Mouse (Mus musculus): ENCODE measurements around the gene Snx29. TPM values are rescaled to one million over a fixed set of nuclear protein-coding genes. Genes with fewer than 3 reads are reported as not detected.
A peak's percentile ranks its signal among the peaks of the same experiment; 100 is the strongest.
"Not testable (repeated sequence)": the region's sequence is repeated elsewhere in the genome, so short reads cannot be mapped to it uniquely, and the experiment has no call there.

The Snx29 gene
- total RNA-seq, 4 experiments from 2014 or later, result 25.0 to 29.6 (median 27.8) TPM

DNA sequence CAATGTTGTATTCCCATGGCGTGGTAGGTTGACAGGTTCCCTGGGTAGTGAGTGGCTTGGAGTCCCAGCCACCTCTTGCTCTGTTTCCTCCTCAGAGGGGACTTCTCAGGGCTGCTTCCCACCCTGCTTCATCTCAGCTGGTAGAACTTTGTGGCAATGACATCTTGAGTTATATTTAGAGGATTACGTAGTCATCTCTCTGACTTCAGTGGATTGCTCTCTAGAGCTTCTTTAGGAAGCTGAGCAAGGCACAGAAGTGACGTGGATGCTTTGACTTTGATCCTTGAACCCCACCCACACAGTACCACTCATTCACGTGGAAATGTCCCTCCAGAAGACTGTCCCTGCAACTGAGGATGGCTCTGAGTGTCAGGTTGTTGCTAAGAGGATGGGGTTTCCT lies 156.9 kb downstream of the Snx29 start:
- no peak for DNase-seq (ENCODE audit: low spot score in 2 of 2)

DNA sequence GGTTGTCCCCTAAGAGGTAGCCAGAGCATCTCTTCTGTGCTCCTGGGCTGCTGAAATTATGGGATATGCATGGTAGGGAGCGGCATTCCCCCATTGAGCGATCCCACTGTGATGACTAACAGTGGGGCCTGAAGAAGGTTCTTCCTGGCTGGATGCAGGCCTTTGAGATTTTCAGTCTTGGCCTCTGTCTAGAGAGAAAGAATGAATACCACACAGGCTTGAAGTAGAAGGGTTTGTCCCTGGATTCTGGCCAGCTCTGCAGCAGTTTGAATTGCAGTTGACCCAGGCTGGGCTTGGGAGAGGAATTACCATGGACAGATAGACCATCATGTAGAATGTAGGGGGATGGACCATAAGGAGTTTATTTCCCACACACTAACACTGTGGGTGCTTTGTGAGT lies 159.5 kb downstream of the Snx29 start:
- DNase-seq (ENCODE audit: low spot score in 2 of 2), result no peak

DNA sequence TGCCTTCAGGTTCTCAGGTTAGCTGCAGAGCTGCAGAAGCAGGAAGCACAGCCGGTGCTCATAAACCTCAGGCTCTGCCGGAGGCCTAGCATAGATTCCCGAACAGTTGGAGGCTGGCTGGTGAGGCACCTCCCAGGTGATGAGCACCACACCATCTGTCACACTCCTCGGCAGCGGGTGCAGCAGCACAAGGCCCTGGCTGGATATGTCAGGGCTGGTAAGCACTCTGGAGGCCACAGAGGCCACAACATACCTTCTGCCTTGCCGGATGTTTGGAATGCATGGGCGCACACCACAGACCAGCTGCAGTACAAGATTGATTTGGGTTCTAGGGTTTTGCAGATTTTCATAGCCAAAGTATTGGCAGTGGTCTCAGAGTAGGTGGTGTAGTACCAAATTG lies 172.2 kb downstream of the Snx29 start:
- DNase-seq (ENCODE audit: low spot score in 2 of 2), result no peak

DNA sequence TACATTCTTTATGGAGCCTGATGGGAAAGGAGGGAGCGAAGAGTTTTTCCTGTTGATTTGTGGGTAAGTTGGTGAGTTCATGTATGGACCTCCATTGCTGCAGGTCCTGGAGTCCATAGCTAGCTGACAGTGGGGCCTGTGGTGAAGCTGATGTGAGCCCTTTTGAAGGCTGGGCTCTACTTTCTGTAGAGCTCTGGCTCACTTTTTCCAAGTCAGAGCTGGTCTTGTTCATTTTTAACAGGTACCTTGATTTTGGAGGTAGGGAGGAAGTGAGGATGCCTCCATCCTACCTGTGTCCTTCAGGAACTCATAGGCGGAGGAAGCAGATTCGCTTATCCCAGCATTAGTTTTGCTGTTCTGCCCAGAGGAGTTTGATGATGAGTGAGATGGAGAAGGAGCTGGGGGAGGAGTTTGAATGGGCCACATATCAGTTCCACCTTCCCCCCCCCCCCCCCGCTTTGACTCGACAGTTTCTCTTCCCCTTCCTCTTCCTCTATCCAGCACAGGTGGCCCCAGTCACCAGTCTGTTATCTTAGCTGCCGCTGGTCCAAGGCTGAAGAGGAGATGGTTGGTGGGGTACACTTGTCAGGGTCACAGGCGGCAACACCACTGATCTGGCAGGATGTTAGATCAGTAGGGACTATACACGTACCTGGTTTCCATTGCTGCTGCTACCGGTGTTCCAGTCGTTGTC lies 173.4 kb downstream of the Snx29 start:
- DNase-seq (ENCODE audit: low spot score in 2 of 2), result no peak

DNA sequence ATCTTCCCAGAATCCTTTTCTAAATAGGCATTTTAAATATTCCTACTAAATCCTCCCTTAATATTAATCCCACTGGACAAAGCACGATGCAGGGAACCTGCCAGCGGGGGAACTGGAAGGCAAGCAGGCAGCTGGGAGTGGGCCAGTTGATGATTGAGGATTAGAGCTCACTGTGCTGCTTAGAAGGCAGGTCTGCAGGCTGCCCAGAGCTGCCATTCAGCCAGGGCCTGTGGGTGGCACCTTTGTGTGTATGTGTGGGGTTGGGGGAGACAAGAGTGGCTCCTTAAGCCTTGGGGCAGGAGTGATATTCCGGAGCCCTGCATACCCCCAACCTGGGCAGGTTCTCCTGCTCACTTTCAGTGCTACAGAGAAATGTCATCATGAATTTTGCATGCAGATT lies 174.0 kb downstream of the Snx29 start:
- no peak for DNase-seq (ENCODE audit: low spot score in 2 of 2)

DNA sequence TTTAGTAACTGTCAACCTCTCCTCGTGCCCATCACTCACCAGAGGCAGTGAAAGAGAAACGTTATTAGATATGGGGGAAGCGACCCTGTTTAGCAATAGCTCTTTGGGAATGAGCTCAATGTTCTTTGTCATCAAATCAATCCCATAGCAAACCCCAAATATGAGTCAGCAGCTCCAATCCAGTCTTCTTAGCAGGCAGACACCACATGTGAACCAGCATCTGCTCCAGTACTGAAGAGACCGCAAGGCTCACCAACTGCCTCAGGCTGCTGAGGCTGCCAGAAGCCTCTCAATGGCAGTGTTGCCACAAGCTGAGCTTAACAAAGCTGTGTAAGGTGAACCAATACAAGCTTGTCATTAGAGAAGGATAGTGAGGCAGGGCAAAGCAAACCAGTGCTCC lies 177.4 kb downstream of the Snx29 start:
- no peak for DNase-seq (ENCODE audit: low spot score in 2 of 2)

DNA sequence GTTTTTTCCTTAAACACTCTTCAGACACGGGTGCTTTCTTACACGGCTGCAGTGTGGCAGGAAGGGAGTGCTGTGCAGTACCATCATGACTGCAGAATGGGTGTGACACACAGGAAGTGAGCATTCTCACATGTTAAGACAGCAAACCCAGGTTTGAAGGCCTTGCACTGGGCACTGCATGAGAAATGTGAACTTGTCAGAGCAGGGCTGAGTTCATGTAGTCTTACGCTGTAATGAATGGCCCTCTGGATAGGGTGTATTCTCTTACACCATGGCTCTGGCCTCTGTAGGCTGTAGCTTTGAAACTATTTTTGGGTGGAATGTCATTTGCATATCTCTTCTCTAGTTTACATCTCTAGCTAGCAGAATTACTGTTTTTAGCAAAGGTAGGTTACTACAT lies 178.4 kb downstream of the Snx29 start:
- DNase-seq (ENCODE audit: low spot score in 2 of 2), result no peak

DNA sequence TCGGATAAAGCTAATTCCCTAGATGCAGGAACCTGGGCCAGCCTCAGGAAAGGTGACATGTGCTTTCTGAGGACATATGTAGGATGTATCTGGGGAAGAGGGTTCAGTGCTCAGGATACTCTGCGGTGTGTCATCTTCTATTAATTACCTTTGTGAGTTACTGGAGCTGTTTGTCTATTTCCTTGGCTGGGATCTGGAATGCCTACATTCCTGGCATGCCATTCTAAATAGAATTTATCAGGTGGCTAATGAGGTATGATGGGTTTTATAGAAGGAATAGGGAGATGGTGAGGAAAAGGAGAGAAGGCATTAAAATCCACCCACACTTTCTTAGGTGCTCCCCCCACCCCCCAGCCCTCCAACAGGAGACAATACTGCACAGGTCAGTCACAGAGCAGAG lies 178.9 kb downstream of the Snx29 start:
- DNase-seq (ENCODE audit: low spot score in 2 of 2), result no peak

DNA sequence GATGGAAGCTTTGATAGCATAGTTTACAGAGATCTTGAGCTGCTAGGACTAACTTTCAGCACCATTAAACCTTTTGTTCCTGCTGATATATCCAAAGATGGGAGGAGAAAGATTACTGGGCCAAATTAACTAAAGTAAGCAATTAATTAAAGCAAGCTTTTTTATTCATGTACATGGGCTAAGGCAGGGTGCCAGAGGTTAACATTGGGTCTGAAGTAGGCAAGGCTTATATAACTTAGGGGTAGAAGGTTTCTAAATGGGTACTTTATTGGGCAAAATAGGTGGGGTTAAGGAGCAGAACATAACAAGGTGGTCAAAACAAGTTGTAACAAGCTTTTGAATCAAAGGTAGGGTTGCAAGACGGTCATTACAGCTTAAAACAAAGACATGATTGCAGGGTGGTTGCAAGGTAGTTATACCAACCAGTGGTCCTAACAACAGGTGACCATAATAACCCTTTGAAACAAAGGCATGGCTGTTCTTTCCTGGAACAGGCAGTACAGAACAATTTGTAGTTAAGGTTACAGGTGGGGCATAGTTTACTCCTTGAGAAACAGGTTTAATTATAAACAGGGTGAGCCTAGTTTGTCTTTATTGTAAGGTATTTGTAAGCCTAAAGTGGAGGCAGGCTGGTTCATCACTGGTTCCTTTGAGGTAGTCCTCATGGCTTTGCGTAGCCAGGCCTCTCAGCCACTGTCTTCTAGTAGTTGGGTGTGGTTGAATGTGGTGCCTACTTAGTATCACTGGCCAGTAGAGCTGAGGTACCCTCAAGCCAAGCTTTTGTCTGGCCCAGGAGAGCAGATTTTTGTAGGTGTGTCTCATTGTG lies 182.2 kb downstream of the Snx29 start:
- no peak for DNase-seq (ENCODE audit: low spot score in 2 of 2)

DNA sequence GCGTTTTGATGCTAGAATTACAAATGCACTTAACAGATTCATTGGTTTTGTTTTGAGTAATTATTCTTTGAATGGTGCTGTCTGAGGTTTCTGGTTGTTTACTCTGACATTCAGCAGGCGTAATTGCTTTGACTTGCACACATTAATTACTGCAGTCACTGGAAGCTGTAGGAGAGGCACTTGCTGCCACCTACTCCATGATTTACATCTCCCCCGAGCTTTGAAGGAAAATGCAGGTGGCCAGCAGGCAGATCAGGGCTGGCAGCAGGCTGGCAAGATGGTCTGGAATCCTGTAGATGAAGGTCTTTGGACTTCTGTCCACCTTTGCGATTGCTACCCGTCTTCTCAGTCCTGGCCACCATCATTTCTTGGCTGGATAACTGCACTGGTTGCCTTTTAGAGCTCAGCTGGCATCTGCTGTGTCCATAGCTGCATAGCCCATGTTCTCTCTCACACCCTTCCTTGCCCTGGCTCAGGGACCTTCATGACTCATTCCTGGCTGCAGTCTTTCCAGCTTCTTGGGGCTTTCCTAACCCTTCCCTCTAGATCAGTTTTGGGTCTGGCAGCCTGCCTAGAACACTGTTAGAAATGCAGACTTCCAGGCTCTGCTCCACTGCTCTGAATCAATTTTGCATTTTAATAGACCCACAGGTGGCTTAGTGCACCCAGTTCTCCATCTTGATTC lies 182.9 kb downstream of the Snx29 start:
- no peak for DNase-seq (ENCODE audit: low spot score in 2 of 2)

DNA sequence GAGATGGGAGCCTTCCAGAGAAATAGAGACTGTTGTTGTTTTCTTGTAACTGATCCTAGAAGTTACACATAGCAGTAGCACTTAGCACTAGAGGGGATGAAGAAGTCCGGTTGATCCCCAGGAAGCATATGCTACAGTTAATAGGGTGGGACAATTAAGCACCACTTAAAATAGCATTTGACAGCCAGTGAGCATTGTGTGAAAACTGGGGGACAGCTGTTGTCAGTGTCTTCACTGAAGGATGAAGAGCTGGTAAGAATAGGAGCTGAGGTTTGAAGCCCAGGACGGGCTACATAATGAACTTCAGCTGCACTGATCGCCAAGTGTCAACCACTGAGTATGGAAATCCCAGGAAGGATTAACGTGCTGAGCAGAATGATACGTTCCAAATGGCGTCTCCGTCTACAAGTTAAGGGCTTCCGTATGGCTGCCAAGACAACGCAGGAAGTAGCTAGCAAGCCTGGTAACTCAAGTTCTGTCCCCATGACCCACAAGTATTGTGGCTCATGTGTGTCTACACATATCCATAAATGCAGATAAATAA lies 184.6 kb downstream of the Snx29 start:
- no peak for DNase-seq (ENCODE audit: low spot score in 2 of 2)

DNA sequence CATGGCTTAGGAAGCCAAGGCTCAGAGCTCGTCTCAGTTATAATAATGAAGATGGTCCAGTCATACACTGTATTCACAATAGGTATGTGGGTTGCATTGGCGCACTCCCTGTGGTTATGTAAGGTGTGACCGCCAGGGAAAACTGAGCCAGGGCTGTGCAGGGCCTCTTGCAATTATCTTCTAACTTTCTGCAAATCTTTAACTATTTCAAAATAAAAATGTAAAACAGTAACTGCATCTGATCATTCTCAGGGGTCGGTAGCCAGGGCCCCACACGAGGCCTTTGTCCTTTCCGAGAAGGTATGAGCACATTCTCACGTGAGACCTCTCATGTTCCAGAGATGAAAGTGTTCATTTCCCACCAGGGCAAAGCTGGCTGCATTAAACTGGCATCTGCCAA lies 185.6 kb downstream of the Snx29 start:
- no peak for DNase-seq (ENCODE audit: low spot score in 2 of 2)

DNA sequence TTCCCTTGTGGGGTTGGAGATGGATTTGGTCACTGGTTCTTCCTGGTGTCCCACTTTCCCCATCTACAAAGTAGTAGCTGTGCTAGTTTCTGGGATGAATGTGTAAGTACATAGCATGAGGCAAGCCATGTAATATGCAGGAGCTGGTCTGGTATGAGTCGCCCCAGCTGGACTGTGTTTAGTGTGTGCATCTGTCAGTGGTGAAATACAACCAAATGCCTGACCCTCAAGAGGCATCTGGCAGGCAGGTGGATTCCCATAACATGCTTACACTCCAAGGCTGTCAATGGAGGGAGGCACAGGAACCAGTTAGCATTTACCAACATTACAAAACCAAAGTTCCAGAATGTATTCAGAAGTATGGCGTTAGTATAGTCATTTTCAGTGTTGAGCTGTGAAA lies 187.7 kb downstream of the Snx29 start:
- no peak for DNase-seq (ENCODE audit: low spot score in 2 of 2)

DNA sequence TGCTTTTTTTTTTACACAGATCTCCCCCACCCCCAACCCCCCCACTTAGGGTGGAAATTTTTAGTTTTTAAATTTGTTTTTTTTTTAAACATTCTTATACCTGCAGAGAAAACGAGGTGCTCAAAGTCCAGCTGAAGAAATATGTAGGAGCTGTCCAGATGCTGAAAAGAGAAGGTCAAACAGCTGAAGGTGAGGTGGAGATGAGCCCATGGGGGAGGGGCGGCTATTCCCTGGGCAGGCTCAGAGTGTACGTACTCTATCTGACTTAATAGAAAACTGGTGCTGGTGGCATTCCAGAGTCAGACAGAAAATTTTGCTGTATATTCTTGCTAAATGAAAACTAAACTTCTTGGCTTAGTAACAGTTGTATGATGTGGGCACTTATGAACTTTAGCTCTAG lies 188.1 kb downstream of the Snx29 start:
- DNase-seq (ENCODE audit: low spot score in 2 of 2), result no peak

DNA sequence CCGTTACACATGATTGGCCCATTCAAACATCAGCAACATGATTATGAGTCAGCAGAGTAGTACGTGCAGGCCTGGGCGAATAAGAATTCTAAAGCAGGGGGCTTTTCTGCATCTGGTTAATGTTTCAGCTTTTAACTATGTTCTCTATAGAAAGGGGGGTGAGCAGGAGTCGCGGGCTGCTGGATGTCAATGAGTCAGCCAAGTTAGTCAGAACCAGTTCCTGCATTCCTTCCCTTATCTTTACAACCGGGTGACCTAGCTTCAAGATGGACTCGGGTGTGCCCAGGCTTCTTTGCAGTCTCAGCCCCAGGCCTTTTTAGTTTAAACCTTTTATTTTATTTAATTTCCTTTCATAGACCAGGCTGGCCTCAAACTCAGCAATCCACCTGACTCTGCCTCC lies 189.0 kb downstream of the Snx29 start:
- DNase-seq (ENCODE audit: low spot score in 2 of 2), result not testable (repeated sequence)

DNA sequence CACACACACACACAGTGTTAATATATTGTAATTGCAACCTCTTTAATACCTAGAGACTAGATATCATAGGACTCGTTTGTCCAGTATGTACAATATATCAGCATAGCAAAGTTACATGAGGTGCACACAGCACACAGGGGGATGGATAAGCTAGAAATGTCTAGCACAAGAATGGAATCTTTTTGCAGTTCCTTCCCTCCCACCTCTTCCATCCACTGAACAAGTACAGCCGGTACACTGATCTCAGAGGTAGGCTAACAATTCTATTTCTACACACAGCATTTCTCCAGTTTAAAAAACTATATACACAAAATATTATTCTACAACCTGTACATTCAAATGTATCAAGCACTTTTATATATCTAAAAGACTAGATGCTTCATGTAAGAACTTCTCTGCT lies 194.0 kb downstream of the Snx29 start:
- DNase-seq (ENCODE audit: low spot score in 2 of 2), result no peak

DNA sequence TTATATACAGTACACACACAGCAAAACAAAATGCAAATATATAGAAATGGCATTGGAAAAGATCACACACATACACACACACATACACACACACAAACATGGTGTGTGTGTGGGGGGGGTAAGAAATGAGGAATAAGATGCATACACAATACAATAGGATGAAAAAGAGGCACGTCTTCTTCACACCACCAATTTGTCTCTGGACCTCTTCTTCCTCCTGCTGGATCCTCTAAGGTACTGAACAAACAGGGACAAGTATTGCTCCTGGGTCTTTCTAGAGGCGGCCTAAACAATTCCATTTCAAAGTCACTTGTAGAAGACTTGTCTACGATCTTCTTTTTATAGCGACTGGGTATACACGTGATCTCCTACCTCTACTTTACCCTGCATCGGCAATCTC lies 194.7 kb downstream of the Snx29 start:
- DNase-seq (ENCODE audit: low spot score in 2 of 2), result no peak

DNA sequence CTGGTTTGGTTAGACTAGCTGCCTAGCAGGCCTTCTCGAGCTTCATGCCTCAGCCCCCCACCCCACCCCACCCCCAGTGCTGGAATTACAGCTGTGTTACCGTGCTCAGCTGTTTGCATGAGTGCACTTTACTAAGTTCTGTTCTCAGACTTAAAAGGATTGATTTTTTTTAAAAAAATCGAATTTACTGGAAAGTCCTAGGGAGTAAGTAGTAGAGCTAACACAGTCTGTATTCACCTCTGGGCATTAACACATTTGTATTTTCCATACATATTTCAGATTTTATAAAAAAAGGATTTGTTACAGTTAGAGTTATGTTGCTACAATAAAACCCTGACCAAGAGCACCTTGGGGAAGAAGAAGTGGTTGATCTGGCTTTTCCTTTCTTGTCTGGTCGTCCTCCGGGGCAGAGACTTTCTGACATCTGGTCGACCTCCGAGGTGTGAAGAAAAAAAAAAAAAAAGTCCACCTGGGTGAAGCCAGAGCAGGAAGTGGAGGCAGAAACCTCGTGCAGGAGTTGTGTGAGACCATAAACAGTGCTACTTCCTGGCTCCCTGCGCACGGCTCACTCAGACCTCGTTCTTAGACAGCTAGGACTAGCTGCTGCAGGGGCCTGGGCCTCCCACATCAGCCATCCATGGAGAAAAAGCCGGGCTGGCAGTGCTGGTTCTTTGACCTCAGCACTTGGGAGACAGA lies 196.2 kb downstream of the Snx29 start:
- DNase-seq (ENCODE audit: low spot score in 2 of 2), result no peak

DNA sequence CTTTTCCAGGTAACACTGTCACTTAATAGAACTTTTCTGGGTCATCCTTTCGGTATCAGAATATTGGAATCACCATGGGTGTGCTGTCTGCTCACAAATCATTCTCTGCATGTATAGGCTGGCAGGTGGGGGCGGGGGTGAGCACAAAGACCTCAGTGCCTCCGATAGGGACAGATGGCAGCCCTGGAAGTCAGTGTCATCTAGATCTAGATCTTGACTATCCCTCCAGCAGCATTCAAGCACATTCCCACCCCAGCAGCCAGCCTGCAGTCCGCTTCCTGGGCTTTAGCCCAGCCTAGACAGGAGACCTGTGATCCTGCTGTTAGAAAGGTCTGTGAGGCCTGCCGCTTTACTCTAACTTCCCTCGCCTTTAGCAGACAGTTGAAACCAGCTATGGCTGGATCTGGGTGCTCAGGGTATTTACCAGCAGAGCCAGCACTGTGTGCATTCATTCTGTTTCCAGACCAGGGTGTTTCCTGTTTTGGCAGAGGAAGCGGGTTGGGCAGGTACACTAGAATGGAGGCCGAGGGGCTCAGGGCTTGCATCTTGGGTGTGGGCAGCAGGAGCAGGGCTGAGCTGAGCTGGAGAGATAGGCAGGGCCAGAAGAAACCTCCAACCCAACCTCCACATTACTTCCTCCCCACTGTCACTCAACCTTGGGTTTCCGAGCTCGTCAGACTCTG lies 203.5 kb downstream of the Snx29 start:
- peak in 1 of 2 experiments; percentile 12 for DNase-seq (ENCODE audit: low spot score in 2 of 2)

DNA sequence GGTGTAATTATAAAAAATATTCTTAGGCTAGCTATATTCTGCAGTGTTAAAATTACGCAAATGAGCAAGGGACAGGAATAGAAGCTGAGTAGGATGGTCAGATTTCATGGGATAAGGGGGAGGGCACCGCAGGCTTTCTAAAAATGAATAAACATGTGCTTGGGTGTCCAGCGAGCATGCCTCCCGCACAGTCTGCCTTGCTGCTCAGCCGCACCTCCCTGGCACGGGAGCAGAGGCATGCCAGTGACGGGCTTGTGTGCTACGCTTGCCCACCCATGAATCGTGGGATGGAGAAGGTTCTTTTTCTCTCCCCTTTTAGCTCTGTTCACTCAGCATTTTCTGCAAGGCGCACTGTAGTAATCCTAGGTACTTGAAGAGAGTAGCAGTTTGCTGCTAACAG lies 204.3 kb downstream of the Snx29 start:
- peak; percentile 34 to 86 for DNase-seq (ENCODE audit: low spot score in 2 of 2)

All from left cerebral cortex, adult 8-10 months (tissue).